Mouse (Mus musculus): Measurements from ENCODE around the gene Ankrd61. TPM values are rescaled to one million over a fixed set of nuclear protein-coding genes. Genes with fewer than 3 reads are reported as not detected.
A peak's percentile ranks its signal among the peaks of the same experiment; 100 is the strongest.

Ankrd61 gene
- polyA plus RNA-seq, 1 experiment: 0.08 TPM

GRCm38 (mm10) chr5:143902111-143902510 is 4.6 kb upstream of the Ankrd61 start:
- WGBS: 85% methylated on average over 3 of the region's 3 CpGs
- peaks cover 43% of the 10 kb centered on the region for H3K36me3 ChIP-seq (ENCODE audit: control insufficient read depth, insufficient read depth, low read length)
- DNase-seq (ENCODE audit: low read depth in 1 of 2, low spot score in 2 of 2): no peak

DNA sequence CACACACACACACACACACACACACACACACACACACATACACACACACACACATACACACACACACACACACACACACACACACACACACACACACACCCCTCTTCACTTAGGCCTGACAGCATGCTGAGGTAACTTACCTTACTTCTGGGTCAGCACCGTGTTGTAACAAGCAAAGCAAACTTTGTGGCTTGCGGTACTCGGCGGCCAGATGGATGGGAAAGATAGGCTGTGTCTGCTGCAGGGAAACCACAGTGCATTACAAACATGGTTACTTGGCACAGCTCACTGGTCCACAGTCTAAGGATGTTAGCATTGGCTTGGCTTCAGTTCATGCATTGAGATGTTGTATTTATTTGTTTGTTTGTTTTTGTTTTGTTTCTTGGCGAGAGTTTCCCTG is 4.1 kb downstream of the Ankrd61 start:
- 44% methylated on average over 5 of the region's 5 CpGs for WGBS
- H3K27ac ChIP-seq (ENCODE audit: insufficient read depth, low read length): no peak overlapping the region
- H3K36me3 ChIP-seq (ENCODE audit: control insufficient read depth, insufficient read depth, low read length): peaks cover 42% of the 10 kb centered on the region
- TF ChIP-seq POLR2A (IDR thresholded peaks at IDR 0.05; ENCODE audit: low read depth, low read length) (no peak), CTCF (IDR thresholded peaks at IDR 0.05; ENCODE audit: extremely low read depth, insufficient read depth, insufficient read length, insufficient replicate concordance) (no peak)
- no peak for DNase-seq (ENCODE audit: low read depth in 1 of 2, low spot score in 2 of 2)
- no peaks in the 10 kb centered on the region for H3K4me1 ChIP-seq (ENCODE audit: control insufficient read depth, insufficient read depth, insufficient read length)
- H3K4me3 ChIP-seq (ENCODE audit: extremely low read depth, insufficient read depth, insufficient read length): no peak overlapping the region
- H3K27me3 ChIP-seq (ENCODE audit: control insufficient read depth, insufficient read depth, low read length): no peaks in the 10 kb centered on the region

More at GRCm38 (mm10) chr5:143902111-143902510, 4.6 kb upstream of the Ankrd61 start:
- Histone ChIP-seq H3K4me3 (ENCODE audit: extremely low read depth, insufficient read depth, insufficient read length) (no peak overlapping the region), H3K4me1 (ENCODE audit: control insufficient read depth, insufficient read depth, insufficient read length) (no peaks in the 10 kb centered on the region), H3K27ac (ENCODE audit: insufficient read depth, low read length) (no peak overlapping the region; the same call in 1 of the 2 replicates), H3K27me3 (ENCODE audit: control insufficient read depth, insufficient read depth, low read length) (no peaks in the 10 kb centered on the region)
- TF ChIP-seq POLR2A (IDR thresholded peaks at IDR 0.05; ENCODE audit: low read depth, low read length): no peak
- no peak for TF ChIP-seq CTCF (IDR thresholded peaks at IDR 0.05; ENCODE audit: extremely low read depth, insufficient read depth, insufficient read length, insufficient replicate concordance)

DNA sequence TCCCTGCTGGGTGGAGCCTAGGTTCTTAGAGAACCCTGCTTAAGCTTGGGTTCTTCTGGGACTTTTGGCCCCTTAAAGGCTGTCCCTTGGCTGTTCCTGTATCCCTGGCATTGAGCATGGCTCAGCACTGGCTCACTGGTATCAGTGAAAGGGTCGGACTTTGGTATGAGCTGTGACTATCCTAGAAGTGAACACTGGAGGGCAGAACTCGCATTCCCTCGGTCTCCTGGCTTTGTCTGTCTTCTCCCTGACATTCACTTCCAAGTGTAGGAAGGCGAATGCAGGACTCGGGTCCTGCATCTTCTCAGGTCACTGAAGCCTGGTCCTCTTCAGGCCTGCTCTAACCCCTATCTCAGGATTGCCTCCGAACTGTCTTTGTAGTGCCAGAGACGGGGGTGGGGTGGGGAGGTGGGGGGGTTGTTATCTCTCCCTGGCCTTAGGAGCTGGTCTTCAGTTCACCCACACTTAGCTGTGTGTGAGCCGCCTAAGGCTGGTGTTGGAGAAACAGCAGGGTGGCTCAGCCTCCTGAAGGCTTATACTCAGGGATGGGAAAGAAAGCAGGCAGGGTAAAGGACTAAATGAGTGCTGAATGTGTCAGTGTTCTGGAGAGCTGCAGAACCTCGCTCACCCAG is 5.1 kb downstream of the Ankrd61 start:
- DNase-seq (ENCODE audit: low read depth in 1 of 2, low spot score in 2 of 2): no peak
- H3K27ac ChIP-seq (ENCODE audit: insufficient read depth, low read length): no peak overlapping the region
- no peak overlapping the region for H3K4me3 ChIP-seq (ENCODE audit: extremely low read depth, insufficient read depth, insufficient read length)
- peaks cover 40% of the 10 kb centered on the region for H3K36me3 ChIP-seq (ENCODE audit: control insufficient read depth, insufficient read depth, low read length)
- 85% methylated on average over 9 of the region's 9 CpGs for WGBS
- no peaks in the 10 kb centered on the region for H3K4me1 ChIP-seq (ENCODE audit: control insufficient read depth, insufficient read depth, insufficient read length)
- TF ChIP-seq CTCF (IDR thresholded peaks at IDR 0.05; ENCODE audit: extremely low read depth, insufficient read depth, insufficient read length, insufficient replicate concordance) (no peak), POLR2A (IDR thresholded peaks at IDR 0.05; ENCODE audit: low read depth, low read length) (no peak)
- H3K27me3 ChIP-seq (ENCODE audit: control insufficient read depth, insufficient read depth, low read length): no peaks in the 10 kb centered on the region

DNA sequence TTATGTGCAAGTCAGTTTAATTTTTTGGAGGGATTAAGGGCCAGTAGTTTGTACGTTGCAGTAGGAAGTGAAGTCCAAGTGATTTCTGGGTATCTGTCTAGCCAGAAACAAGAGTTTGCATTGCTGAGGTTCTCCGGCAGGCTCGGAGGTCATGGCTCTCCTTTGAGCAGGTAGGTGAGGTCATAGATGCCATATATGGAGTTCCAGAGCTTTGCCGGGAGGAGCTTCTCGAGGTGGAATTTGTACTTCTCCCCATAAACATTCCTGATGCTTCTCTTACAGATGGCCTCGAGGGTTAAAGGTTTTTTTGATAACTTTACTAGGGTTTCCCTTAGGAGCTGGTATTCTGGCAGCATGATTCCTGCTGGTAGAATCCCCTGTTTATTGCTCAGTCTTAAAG is 6.7 kb downstream of the Ankrd61 start:
- no peak overlapping the region for H3K4me3 ChIP-seq (ENCODE audit: extremely low read depth, insufficient read depth, insufficient read length)
- DNase-seq (ENCODE audit: low read depth in 1 of 2, low spot score in 2 of 2): no peak
- no peaks in the 10 kb centered on the region for H3K4me1 ChIP-seq (ENCODE audit: control insufficient read depth, insufficient read depth, insufficient read length)
- WGBS: 94% methylated on average over 6 of the region's 6 CpGs
- no peaks in the 10 kb centered on the region for H3K27me3 ChIP-seq (ENCODE audit: control insufficient read depth, insufficient read depth, low read length)
- no peak overlapping the region for H3K27ac ChIP-seq (ENCODE audit: insufficient read depth, low read length)
- no peak for TF ChIP-seq POLR2A (IDR thresholded peaks at IDR 0.05; ENCODE audit: low read depth, low read length)
- TF ChIP-seq CTCF (IDR thresholded peaks at IDR 0.05; ENCODE audit: extremely low read depth, insufficient read depth, insufficient read length, insufficient replicate concordance): no peak
- peaks cover 44% of the 10 kb centered on the region for H3K36me3 ChIP-seq (ENCODE audit: control insufficient read depth, insufficient read depth, low read length)

DNA sequence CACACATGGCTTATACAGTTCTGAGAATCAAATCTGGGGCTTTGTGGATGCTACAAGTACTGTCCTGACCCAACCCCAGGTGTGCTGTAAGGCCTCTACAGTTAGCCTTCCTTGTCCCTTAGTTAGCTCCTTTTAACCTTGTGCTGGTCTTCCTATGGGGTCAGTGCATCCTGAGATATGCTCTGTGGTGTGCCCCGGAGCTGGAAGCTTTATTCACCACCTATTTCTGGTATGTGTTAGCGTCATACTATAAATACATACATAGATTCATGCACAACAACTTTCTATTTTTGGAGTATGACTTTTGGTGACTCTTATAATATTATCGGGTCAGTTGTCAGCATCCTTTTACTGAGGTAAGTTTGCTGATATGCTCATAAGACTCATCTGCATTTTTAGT is 12.2 kb downstream of the Ankrd61 start:
- H3K4me3 ChIP-seq (ENCODE audit: extremely low read depth, insufficient read depth, insufficient read length): no peak overlapping the region
- peaks cover 64% of the 10 kb centered on the region for H3K36me3 ChIP-seq (ENCODE audit: control insufficient read depth, insufficient read depth, low read length)
- no peaks in the 10 kb centered on the region for H3K4me1 ChIP-seq (ENCODE audit: control insufficient read depth, insufficient read depth, insufficient read length)
- WGBS: 99% methylated on average over 3 of the region's 3 CpGs
- no peaks in the 10 kb centered on the region for H3K27me3 ChIP-seq (ENCODE audit: control insufficient read depth, insufficient read depth, low read length)
- no peak overlapping the region for H3K27ac ChIP-seq (ENCODE audit: insufficient read depth, low read length)
- TF ChIP-seq CTCF (IDR thresholded peaks at IDR 0.05; ENCODE audit: extremely low read depth, insufficient read depth, insufficient read length, insufficient replicate concordance): no peak
- TF ChIP-seq POLR2A (IDR thresholded peaks at IDR 0.05; ENCODE audit: low read depth, low read length): no peak
- DNase-seq (ENCODE audit: low read depth in 1 of 2, low spot score in 2 of 2): no peak

GRCm38 (mm10) chr5:143874571-143874970 is 22.9 kb downstream of the Ankrd61 start:
- WGBS: 78% methylated on average over 4 of the region's 4 CpGs
- Histone ChIP-seq H3K4me3 (ENCODE audit: extremely low read depth, insufficient read depth, insufficient read length) (no peak overlapping the region), H3K36me3 (ENCODE audit: control insufficient read depth, insufficient read depth, low read length) (peaks cover 44% of the 10 kb centered on the region), H3K27me3 (ENCODE audit: control insufficient read depth, insufficient read depth, low read length) (no peaks in the 10 kb centered on the region), H3K27ac (ENCODE audit: insufficient read depth, low read length) (no peak overlapping the region), H3K4me1 (ENCODE audit: control insufficient read depth, insufficient read depth, insufficient read length) (no peaks in the 10 kb centered on the region)
- TF ChIP-seq CTCF (IDR thresholded peaks at IDR 0.05; ENCODE audit: extremely low read depth, insufficient read depth, insufficient read length, insufficient replicate concordance) (no peak), POLR2A (IDR thresholded peaks at IDR 0.05; ENCODE audit: low read depth, low read length) (no peak)
- no peak for DNase-seq (ENCODE audit: low read depth in 1 of 2, low spot score in 2 of 2)

GRCm38 (mm10) chr5:143871547-143872169 is 25.8 kb downstream of the Ankrd61 start:
- Histone ChIP-seq H3K36me3 (ENCODE audit: control insufficient read depth, insufficient read depth, low read length) (peaks cover 26% of the 10 kb centered on the region), H3K27me3 (ENCODE audit: control insufficient read depth, insufficient read depth, low read length) (no peaks in the 10 kb centered on the region), H3K27ac (ENCODE audit: insufficient read depth, low read length) (no peak overlapping the region), H3K4me1 (ENCODE audit: control insufficient read depth, insufficient read depth, insufficient read length) (no peaks in the 10 kb centered on the region), H3K4me3 (ENCODE audit: extremely low read depth, insufficient read depth, insufficient read length) (no peak overlapping the region)
- WGBS: 76% methylated on average over 11 of the region's 11 CpGs
- TF ChIP-seq POLR2A (IDR thresholded peaks at IDR 0.05; ENCODE audit: low read depth, low read length) (no peak), CTCF (IDR thresholded peaks at IDR 0.05; ENCODE audit: extremely low read depth, insufficient read depth, insufficient read length, insufficient replicate concordance) (no peak)
- DNase-seq (ENCODE audit: low read depth in 1 of 2, low spot score in 2 of 2): peak in 1 of 2 experiments; percentile 7

Other genes with a start within 250 kb of the Ankrd61 start
- 7.2 and 8.0 TPM in 2 replicates for gene Usp42, start 165.4 kb downstream of the Ankrd61 start, polyA plus RNA-seq (2012; rRNA removed)
- 23.4 and 23.8 TPM in 2 replicates for gene Eif2ak1, start 79.9 kb downstream of the Ankrd61 start, polyA plus RNA-seq (2012; rRNA removed)
- gene Aimp2, start 12.2 kb upstream of the Ankrd61 start, polyA plus RNA-seq (2012; rRNA removed): 24.2 and 25.2 TPM in 2 replicates
- 3.6 and 3.9 TPM in 2 replicates for gene Pms2, start 12.3 kb upstream of the Ankrd61 start, polyA plus RNA-seq (2012; rRNA removed)
- gene Gm42421, start 30.5 kb upstream of the Ankrd61 start, polyA plus RNA-seq (2012; rRNA removed): not detected in 2 replicates
- 0.28 and 0.49 TPM in 2 replicates for gene Rsph10b, start 35.4 kb upstream of the Ankrd61 start, polyA plus RNA-seq (2012; rRNA removed)
- 5.9 and 6.1 TPM in 2 replicates for gene Ccz1, start 117.2 kb upstream of the Ankrd61 start, polyA plus RNA-seq (2012; rRNA removed)
- gene Ocm, start 129.0 kb upstream of the Ankrd61 start, polyA plus RNA-seq (2012; rRNA removed): not detected in 2 replicates
- gene Lmtk2, start 202.8 kb upstream of the Ankrd61 start, polyA plus RNA-seq (2012; rRNA removed): 10.0 and 12.9 TPM in 2 replicates

Measured in spleen, adult 2 months (tissue).